8 mouse cellular contexts compared by ENCODE assay signal in the genomic region with DNA sequence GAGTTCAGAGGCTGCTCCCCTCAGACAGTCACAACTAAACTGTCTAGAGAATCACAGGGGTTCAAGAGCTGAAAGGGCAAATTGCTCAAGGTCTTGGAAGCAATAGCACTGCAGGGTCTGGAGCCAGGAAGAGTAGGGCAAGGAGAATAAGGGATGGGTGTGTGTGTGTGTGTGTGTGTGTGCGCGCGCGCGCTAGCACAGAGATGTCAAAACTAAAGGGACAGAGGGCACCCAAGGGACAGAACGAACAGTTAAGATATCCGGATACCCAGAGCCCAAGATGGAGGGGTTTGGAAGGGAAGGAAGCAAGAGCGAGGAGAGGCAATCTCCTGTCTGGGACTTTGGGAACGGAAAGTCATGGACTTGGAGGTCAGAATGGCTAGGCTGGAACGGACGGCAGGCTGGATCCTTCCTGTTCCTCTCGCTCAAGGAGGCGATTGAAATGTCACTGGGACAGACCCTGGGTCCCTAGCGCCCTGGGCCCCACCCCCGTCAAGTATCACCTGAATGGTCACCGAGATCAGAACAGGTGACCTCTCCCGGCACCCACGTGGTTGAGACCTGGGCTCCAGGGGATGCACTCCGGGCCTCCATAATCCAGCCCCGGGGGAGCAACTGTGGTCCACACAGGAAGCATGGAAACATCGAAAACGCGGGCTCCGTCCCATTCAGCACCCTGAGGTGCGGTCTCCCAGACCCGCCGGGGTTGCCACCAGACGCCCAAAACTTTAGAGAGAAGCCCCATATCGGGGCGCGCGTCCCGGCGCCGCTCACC. TPM values are rescaled to one million over a fixed set of nuclear protein-coding genes. Genes with fewer than 3 reads are reported as not detected.
DNase-seq lines count a peak whose midpoint lies in the region; ATAC-seq and TF ChIP-seq lines count a peak whose summit lies in the region.

No protein-coding gene starts in this region.

- peak overlapping the region; percentile 77 for H3K9ac ChIP-seq in heart, adult 2 months (ENCODE audit: low read depth, low read length)

- TF ChIP-seq EP300 in heart, adult 2 months (IDR thresholded peaks at IDR 0.05; ENCODE audit: insufficient read depth, low read depth, low read length), result no peak

- DNase-seq in heart, adult 2 months, result no peak
- no peak for DNase-seq in heart, postnatal 4 days
- no peak for DNase-seq in limb, embryonic 10.5 days (ENCODE audit: low spot score)
- no peak for DNase-seq in right cerebral cortex, adult 18-20 months
- no peak for DNase-seq in urinary bladder, postnatal 4 days (ENCODE audit: low spot score in 2 of 2)

- no peak for TF ChIP-seq POLR2A in heart, adult 2 months (IDR thresholded peaks at IDR 0.05; ENCODE audit: insufficient read depth, low read depth, low read length)
- no peak for TF ChIP-seq POLR2A in embryonic fibroblast, embryonic 13.5 days (IDR thresholded peaks at IDR 0.05; ENCODE audit: low read depth, low read length)

- H3K27me3 ChIP-seq in heart, adult 2 months (ENCODE audit: control insufficient read depth, insufficient read depth, low read length), result no peaks in the 10 kb centered on the region
- H3K27me3 ChIP-seq in limb, embryonic 10.5 days (ENCODE audit: low read depth, poor library complexity, severe bottlenecking), result no peaks in the 10 kb centered on the region

- no peaks in the 10 kb centered on the region for H3K36me3 ChIP-seq in heart, adult 2 months (ENCODE audit: control insufficient read depth, insufficient read depth, low read length)
- peaks cover 68% of the 10 kb centered on the region for H3K36me3 ChIP-seq in limb, embryonic 10.5 days

- H3K4me3 ChIP-seq in heart, adult 2 months, result peak overlapping the region; percentile 95
- peak overlapping the region; percentile 82 for H3K4me3 ChIP-seq in embryonic fibroblast, embryonic 13.5 days (ENCODE audit: insufficient read depth, low read length)
- H3K4me3 ChIP-seq in limb, embryonic 10.5 days, result peak overlapping the region; percentile 84

- TF ChIP-seq CTCF in heart, adult 2 months (IDR thresholded peaks at IDR 0.05), result no peak
- TF ChIP-seq CTCF in embryonic fibroblast, embryonic 13.5 days (IDR thresholded peaks at IDR 0.05; ENCODE audit: borderline replicate concordance, insufficient read depth, low read length), result no peak

- peak; percentile 26 for ATAC-seq in CD4-positive, CD25-positive, alpha-beta regulatory T cell, adult 4 months
- ATAC-seq in monocyte, adult 5-6 weeks (replicated peaks; ENCODE audit: insufficient number of reproducible peaks, low FRiP score, low TSS enrichment, poor library complexity, severe bottlenecking), result peak; percentile 20; the same call in 1 of the 2 replicates

- intact Hi-C loops in heart, adult 2 months (cut with DNase I), result no loop called here

- peaks cover 4% of the 10 kb centered on the region for H3K4me1 ChIP-seq in heart, adult 2 months (ENCODE audit: control insufficient read depth, insufficient read depth, low read length)
- H3K4me1 ChIP-seq in embryonic fibroblast, embryonic 13.5 days (ENCODE audit: control insufficient read depth, insufficient read depth, low read length), result no peaks in the 10 kb centered on the region
- H3K4me1 ChIP-seq in limb, embryonic 10.5 days, result peaks cover 20% of the 10 kb centered on the region

- no peaks in the 10 kb centered on the region for H3K79me2 ChIP-seq in heart, adult 2 months (replicated peaks; ENCODE audit: control insufficient read depth, insufficient read depth, low read length)

- peak overlapping the region; percentile 82 for H3K27ac ChIP-seq in heart, adult 2 months
- H3K27ac ChIP-seq in embryonic fibroblast, embryonic 13.5 days (ENCODE audit: insufficient read depth, low read length), result no peak overlapping the region
- H3K27ac ChIP-seq in limb, embryonic 10.5 days, result peak overlapping the region; percentile 93

- H3K9me3 ChIP-seq in limb, embryonic 10.5 days (replicated peaks), result no peaks in the 10 kb centered on the region

- WGBS in heart, adult 2 months, result 4% methylated on average over 35 of the region's 35 CpGs
- WGBS in limb, embryonic 10.5 days, result 6% methylated on average over 35 of the region's 35 CpGs

RNA-seq across cellular contexts. Expression of a gene that starts 0.5 kb away (rescaled TPM):
- 10 to 100 TPM; 60.0 to 63.5 TPM for total RNA-seq in heart, adult 2 months (2021)
- polyA plus RNA-seq in heart, adult 2 months (2012; rRNA removed), result 63.0 and 72.8 TPM in 2 replicates
- 10 to 100 TPM; 68.6 to 76.6 TPM for total RNA-seq in heart, postnatal 4 days (2021)
- 10 to 100 TPM; 35.3 to 36.3 TPM for polyA plus RNA-seq in CD4-positive, CD25-positive, alpha-beta regulatory T cell, adult 4 months (2017; shearing (Covaris generic))
- 37.5 and 40.3 TPM in 2 replicates for polyA plus RNA-seq in embryonic fibroblast, embryonic 13.5 days (2011; ENCODE audit: insufficient read length, low read depth, missing spikeins)
- polyA plus RNA-seq in limb, embryonic 10.5 days (2016; fragmentation: Nextera tagmentation; extraction: Ambion mirVana), result 223 and 243 TPM in 2 replicates
- total RNA-seq in monocyte, adult 5-6 weeks (2017), result 12.4 to 37.0 TPM (median 19.8 TPM) in 3 replicates

RNA-seq across cellular contexts. Expression of a gene that starts 9.3 kb away (rescaled TPM):
- not detected for total RNA-seq in heart, adult 2 months (2021)
- not detected in 2 replicates for polyA plus RNA-seq in heart, adult 2 months (2012; rRNA removed)
- total RNA-seq in heart, postnatal 4 days (2021), result not detected
- polyA plus RNA-seq in CD4-positive, CD25-positive, alpha-beta regulatory T cell, adult 4 months (2017; shearing (Covaris generic)), result not detected
- not detected in 2 replicates for polyA plus RNA-seq in embryonic fibroblast, embryonic 13.5 days (2011; ENCODE audit: insufficient read length, low read depth, missing spikeins)
- 0.56 and 2.3 TPM in 2 replicates for polyA plus RNA-seq in limb, embryonic 10.5 days (2016; fragmentation: Nextera tagmentation; extraction: Ambion mirVana)
- total RNA-seq in monocyte, adult 5-6 weeks (2017), result not detected in 3 replicates

RNA-seq across cellular contexts. Expression of a gene that starts 20.4 kb away (rescaled TPM):
- not detected for total RNA-seq in heart, adult 2 months (2021)
- 0.08 TPM in 1 of 2 replicates, not detected in the other for polyA plus RNA-seq in heart, adult 2 months (2012; rRNA removed)
- total RNA-seq in heart, postnatal 4 days (2021), result not detected
- not detected for polyA plus RNA-seq in CD4-positive, CD25-positive, alpha-beta regulatory T cell, adult 4 months (2017; shearing (Covaris generic))
- not detected in 2 replicates for polyA plus RNA-seq in embryonic fibroblast, embryonic 13.5 days (2011; ENCODE audit: insufficient read length, low read depth, missing spikeins)
- not detected in 2 replicates for polyA plus RNA-seq in limb, embryonic 10.5 days (2016; fragmentation: Nextera tagmentation; extraction: Ambion mirVana)
- not detected in 3 replicates for total RNA-seq in monocyte, adult 5-6 weeks (2017)

RNA-seq across cellular contexts. Expression of a gene that starts 27.2 kb away (rescaled TPM):
- 10 to 100 TPM; 52.5 to 59.9 TPM for total RNA-seq in heart, adult 2 months (2021)
- 64.3 and 72.4 TPM in 2 replicates for polyA plus RNA-seq in heart, adult 2 months (2012; rRNA removed)
- total RNA-seq in heart, postnatal 4 days (2021), result 10 to 100 TPM; 58.7 to 62.7 TPM
- 100 to 1,000 TPM; 121 to 229 TPM for polyA plus RNA-seq in CD4-positive, CD25-positive, alpha-beta regulatory T cell, adult 4 months (2017; shearing (Covaris generic))
- 104 and 105 TPM in 2 replicates for polyA plus RNA-seq in embryonic fibroblast, embryonic 13.5 days (2011; ENCODE audit: insufficient read length, low read depth, missing spikeins)
- polyA plus RNA-seq in limb, embryonic 10.5 days (2016; fragmentation: Nextera tagmentation; extraction: Ambion mirVana), result 123 and 124 TPM in 2 replicates
- 118 to 138 TPM (median 122 TPM) in 3 replicates for total RNA-seq in monocyte, adult 5-6 weeks (2017)

RNA-seq across cellular contexts. Expression of a gene that starts 33.8 kb away (rescaled TPM):
- 10 to 100 TPM; 11.2 to 13.0 TPM for total RNA-seq in heart, adult 2 months (2021)
- 6.7 and 7.2 TPM in 2 replicates for polyA plus RNA-seq in heart, adult 2 months (2012; rRNA removed)
- total RNA-seq in heart, postnatal 4 days (2021), result 10 to 100 TPM in 1 of 2 experiments, 1 to 10 TPM in 1; 8.5 to 10.9 TPM
- 1 to 10 TPM in 1 of 2 experiments, under 1 TPM in 1; 0.94 to 1.8 TPM for polyA plus RNA-seq in CD4-positive, CD25-positive, alpha-beta regulatory T cell, adult 4 months (2017; shearing (Covaris generic))
- 5.4 and 8.8 TPM in 2 replicates for polyA plus RNA-seq in embryonic fibroblast, embryonic 13.5 days (2011; ENCODE audit: insufficient read length, low read depth, missing spikeins)
- 7.6 and 11.2 TPM in 2 replicates for polyA plus RNA-seq in limb, embryonic 10.5 days (2016; fragmentation: Nextera tagmentation; extraction: Ambion mirVana)
- 6.0 to 10.2 TPM (median 7.5 TPM) in 3 replicates for total RNA-seq in monocyte, adult 5-6 weeks (2017)
